Mouse (Mus musculus) stomach, postnatal 0 days (tissue): ENCODE results near the gene Galnt9. TPM values are rescaled to one million over a fixed set of nuclear protein-coding genes. Genes with fewer than 3 reads are reported as not detected.

Source experiments
- ATAC-seq: fragments of 200-750 bp; cut with Nextera tagmentation; 2 replicates; pipeline ENCODE4 v1.8.0; 2017; ENCODE audit not compliant: low FRiP score, low TSS enrichment
- DNase-seq: peaks from one replicate; pipeline ENCODE4 v3.0.0-alpha.2; 2016; ENCODE audit warnings: low spot score
- H3K27ac ChIP-seq: fragments of 300-500 bp; sonication (generic); replicated peaks from 2 replicates; pipeline ENCODE4 v1.5.1; 2014; ENCODE audit warnings: mild to moderate bottlenecking, control low read depth
- H3K27me3 ChIP-seq: fragments of 300-500 bp; sonication (generic); 2 replicates; pipeline ENCODE4 v1.6.1; 2014; ENCODE audit warnings: low read length; ENCODE audit not compliant: control insufficient read depth, insufficient read depth
- H3K36me3 ChIP-seq: fragments of 300-500 bp; sonication (generic); 2 replicates; pipeline ENCODE4 v1.6.1; 2014; ENCODE audit warnings: low read length, mixed read lengths; ENCODE audit not compliant: control insufficient read depth, insufficient read depth
- H3K4me1 ChIP-seq: fragments of 300-500 bp; sonication (generic); replicated peaks from 2 replicates; pipeline ENCODE4 v1.6.1; 2014; ENCODE audit warnings: antibody characterized with exemption; ENCODE audit not compliant: control insufficient read depth, insufficient read depth
- H3K4me2 ChIP-seq: fragments of 300-500 bp; sonication (generic); replicated peaks from 2 replicates; pipeline ENCODE4 v1.6.1; 2014; ENCODE audit warnings: low read depth, mild to moderate bottlenecking, control low read depth, moderate library complexity
- H3K4me3 ChIP-seq: fragments of 300-500 bp; sonication (generic); 2 replicates; pipeline ENCODE4 v1.5.1; 2014; ENCODE audit warnings: low read depth, low read length, control low read depth
- H3K9ac ChIP-seq: fragments of 300-500 bp; sonication (generic); 2 replicates; pipeline ENCODE4 v1.6.1; 2014; ENCODE audit warnings: mild to moderate bottlenecking, low read length, control low read depth, mixed read lengths
- H3K9me3 ChIP-seq: fragments of 300-500 bp; sonication (generic); 2 replicates; pipeline ENCODE4 v1.6.1; 2016; ENCODE audit warnings: low read length; ENCODE audit not compliant: control insufficient read depth
- CTCF ChIP-seq: IDR thresholded peaks from 2 replicates; pipeline ENCODE4 v1.5.1; 2016; ENCODE audit warnings: antibody characterized with exemption, low read depth, mild to moderate bottlenecking, moderate library complexity
- EP300 ChIP-seq: optimal IDR thresholded peaks from 2 replicates; pipeline ENCODE3; 2016; ENCODE audit warnings: antibody characterized with exemption
- WGBS: fragments of 180-500 bp; shearing (Covaris S2); extraction: QIAGEN DNeasy Blood & Tissue Kit; methylation state at CpG from one replicate; pipeline ENCODE4 v1.1.7; 2014; 5-methylcytosine and 5-hydroxymethylcytosine counted together
- polyA plus RNA-seq: library from polyadenylated mRNA; unstranded; fragments of >200 nt; fragmentation: Nextera tagmentation; extraction: Ambion mirVana; gene quantifications from 2 replicates; pipeline ENCODE4 v1.2.1, GENCODE M21; 2015

Gene Galnt9
- polyA plus RNA-seq, 1 experiment from 2014 or later, result 0.29 TPM

DNA sequence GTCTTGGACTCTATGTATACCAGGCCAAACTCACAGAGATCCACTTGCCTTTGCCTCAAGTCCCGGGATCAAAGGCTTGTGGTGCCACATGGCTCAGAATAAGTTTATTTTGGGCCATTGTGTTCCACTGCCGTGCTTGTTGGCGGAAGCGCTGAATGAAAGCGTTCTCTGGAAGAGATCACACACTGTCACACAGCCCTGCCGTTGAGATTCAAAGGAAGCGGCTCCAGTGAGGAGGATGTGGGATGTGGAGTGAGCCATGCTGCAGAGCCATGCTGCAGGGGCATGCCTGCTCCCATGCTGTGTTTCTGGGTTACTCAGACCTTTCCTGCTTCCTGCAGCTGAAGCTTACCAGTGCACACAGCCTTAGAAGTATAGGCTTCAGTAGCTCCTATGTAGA lies 4.3 kb downstream of the Galnt9 start:
- DNase-seq, result no peak
- Histone ChIP-seq H3K27ac (no peak overlapping the region), H3K4me1 (no peaks in the 10 kb centered on the region), H3K27me3 (no peaks in the 10 kb centered on the region; the same call in 1 of the 2 replicates), H3K9ac (no peak overlapping the region), H3K4me2 (no peak overlapping the region), H3K4me3 (no peak overlapping the region), H3K9me3 (no peaks in the 10 kb centered on the region), H3K36me3 (no peaks in the 10 kb centered on the region)
- WGBS, result 45% methylated on average over 7 of the region's 7 CpGs
- ATAC-seq, result no peak
- TF ChIP-seq CTCF (no peak), EP300 (no peak)

DNA sequence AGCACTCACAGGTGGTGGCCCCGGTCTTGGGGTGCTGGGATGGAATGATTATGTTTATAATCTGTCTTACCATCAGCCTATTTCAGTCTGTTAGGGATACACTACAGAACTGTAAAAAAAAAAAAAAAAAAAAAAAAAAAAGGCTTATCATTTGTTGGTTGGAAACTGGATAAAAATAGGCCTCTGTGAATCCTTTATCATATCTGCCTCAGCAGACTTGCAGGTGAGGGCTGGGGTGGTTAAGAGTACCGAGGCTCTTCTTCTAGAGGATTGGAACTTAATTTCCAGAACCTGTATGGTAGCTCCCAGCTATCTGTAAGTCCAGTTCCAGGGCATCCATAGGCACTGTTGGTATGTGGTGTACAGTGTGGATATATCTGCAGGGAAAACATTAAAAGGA lies 6.0 kb downstream of the Galnt9 start:
- DNase-seq, result no peak
- H3K9ac ChIP-seq, result no peak overlapping the region
- no peaks in the 10 kb centered on the region for H3K4me1 ChIP-seq
- no peak overlapping the region for H3K4me2 ChIP-seq
- H3K27ac ChIP-seq, result no peak overlapping the region
- H3K36me3 ChIP-seq, result no peaks in the 10 kb centered on the region
- H3K27me3 ChIP-seq, result no peaks in the 10 kb centered on the region
- WGBS, result 64% methylated on average over 2 of the region's 2 CpGs
- no peak for TF ChIP-seq CTCF
- TF ChIP-seq EP300, result no peak
- no peak overlapping the region for H3K4me3 ChIP-seq
- no peaks in the 10 kb centered on the region for H3K9me3 ChIP-seq
- ATAC-seq, result no peak

DNA sequence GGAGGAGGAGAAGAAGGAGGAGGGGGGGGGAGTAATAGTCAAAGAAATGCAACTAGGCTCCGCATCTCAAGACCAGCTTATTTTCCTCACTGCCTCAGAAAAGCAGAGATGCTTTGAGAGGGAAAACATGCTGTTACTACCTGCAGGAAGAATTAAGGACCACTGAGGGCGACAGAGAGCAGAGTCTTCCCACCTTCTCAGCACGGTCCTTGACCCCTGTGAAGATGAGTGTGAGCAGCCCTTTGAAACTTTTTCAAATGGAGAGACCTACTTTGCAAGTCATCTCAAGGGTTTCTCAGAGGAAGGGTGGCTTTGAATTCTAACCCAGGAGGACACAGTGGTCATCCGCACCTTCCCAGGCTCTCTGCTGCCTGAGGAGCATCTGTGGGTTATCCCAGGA lies 6.7 kb downstream of the Galnt9 start:
- H3K27ac ChIP-seq, result no peak overlapping the region
- no peak for ATAC-seq
- no peaks in the 10 kb centered on the region for H3K9me3 ChIP-seq
- no peak overlapping the region for H3K9ac ChIP-seq
- no peaks in the 10 kb centered on the region for H3K27me3 ChIP-seq
- no peak overlapping the region for H3K4me3 ChIP-seq
- no peak overlapping the region for H3K4me2 ChIP-seq
- WGBS, result 16% methylated on average over 4 of the region's 4 CpGs
- H3K4me1 ChIP-seq, result no peaks in the 10 kb centered on the region
- H3K36me3 ChIP-seq, result no peaks in the 10 kb centered on the region
- DNase-seq, result no peak
- no peak; the same call in 1 of the 2 replicates for TF ChIP-seq CTCF
- no peak for TF ChIP-seq EP300

DNA sequence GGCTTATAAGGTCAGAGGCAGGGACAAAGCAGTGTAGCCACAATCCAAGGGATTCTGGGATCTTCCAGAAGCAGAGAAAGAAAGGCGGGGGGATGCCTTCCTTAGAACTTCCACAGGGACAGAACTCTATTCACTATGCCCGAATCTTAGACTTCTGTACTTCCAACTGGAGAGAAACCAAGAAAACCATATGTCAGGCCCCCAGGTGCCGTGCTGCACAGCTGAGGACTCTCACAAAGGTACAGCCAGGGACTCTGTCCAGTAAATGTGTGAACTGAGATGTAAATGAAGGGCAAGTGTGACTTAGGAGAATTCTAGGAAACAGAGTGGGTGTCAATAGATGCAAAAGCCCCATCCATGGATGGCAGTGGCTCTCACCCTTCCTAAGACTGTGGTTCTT lies 7.8 kb downstream of the Galnt9 start:
- TF ChIP-seq CTCF (no peak), EP300 (no peak)
- Histone ChIP-seq H3K9me3 (no peaks in the 10 kb centered on the region), H3K4me1 (no peaks in the 10 kb centered on the region), H3K4me2 (no peak overlapping the region), H3K27ac (no peak overlapping the region), H3K9ac (no peak overlapping the region), H3K4me3 (no peak overlapping the region), H3K27me3 (no peaks in the 10 kb centered on the region), H3K36me3 (no peaks in the 10 kb centered on the region)
- DNase-seq, result no peak
- WGBS, result 62% methylated on average over 3 of the region's 3 CpGs
- no peak for ATAC-seq

DNA sequence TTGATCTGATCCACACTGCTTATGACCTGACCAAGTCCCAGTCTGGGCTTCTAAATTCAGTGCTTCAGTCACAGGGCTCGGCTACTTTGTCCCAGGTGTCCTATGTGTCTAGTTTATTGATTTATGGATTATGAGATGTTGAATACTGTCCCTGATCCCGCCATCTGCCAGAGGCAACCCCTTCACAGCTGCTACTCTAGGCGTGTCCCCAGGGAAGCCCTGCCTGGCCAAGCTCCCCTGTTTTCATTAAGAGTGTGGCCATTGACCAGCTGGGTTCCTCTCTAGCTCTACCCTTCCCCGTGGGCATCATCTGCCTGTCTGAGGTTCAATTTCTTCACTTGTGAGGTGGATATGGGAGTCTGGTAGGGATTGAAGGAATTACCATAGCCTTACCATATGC lies 9.2 kb downstream of the Galnt9 start:
- 69% methylated on average over 4 of the region's 4 CpGs for WGBS

DNA sequence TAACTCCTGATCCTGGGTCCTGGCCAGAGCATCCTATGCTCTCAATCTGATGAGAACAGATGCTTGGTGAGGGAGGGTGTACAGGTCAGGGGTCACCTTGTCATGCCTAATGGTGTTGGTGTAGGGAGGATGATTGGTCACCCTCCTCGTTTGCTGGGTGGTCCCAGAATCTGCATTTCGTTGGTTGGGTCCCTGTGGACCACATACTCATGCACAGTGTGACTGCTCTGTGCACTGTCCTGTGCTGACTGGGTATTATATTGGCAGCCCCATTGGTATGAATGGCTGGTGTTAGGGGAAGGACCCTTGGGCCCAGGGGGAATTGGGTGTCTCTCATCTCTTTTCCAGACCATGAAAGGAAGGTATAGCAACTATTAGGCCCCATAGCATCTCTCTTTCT lies 11.0 kb downstream of the Galnt9 start:
- TF ChIP-seq CTCF (no peak), EP300 (no peak)
- no peaks in the 10 kb centered on the region for H3K9me3 ChIP-seq
- no peaks in the 10 kb centered on the region for H3K4me1 ChIP-seq
- no peak overlapping the region for H3K4me2 ChIP-seq
- H3K9ac ChIP-seq, result no peak overlapping the region
- DNase-seq (no peak), ATAC-seq (no peak)
- 41% methylated on average over 2 of the region's 2 CpGs for whole genome bisulfite sequencing
- H3K27ac ChIP-seq, result no peak overlapping the region
- H3K36me3 ChIP-seq, result no peaks in the 10 kb centered on the region
- no peak overlapping the region for H3K4me3 ChIP-seq
- H3K27me3 ChIP-seq, result no peaks in the 10 kb centered on the region

More for the DNA sequence above, 9.2 kb downstream of the Galnt9 start:
- no peaks in the 10 kb centered on the region for H3K9me3 ChIP-seq
- H3K27ac ChIP-seq, result no peak overlapping the region
- TF ChIP-seq CTCF (no peak), EP300 (no peak)
- ATAC-seq (no peak), DNase-seq (no peak)
- no peaks in the 10 kb centered on the region for H3K36me3 ChIP-seq
- no peak overlapping the region for H3K4me2 ChIP-seq
- no peak overlapping the region for H3K9ac ChIP-seq
- H3K27me3 ChIP-seq, result no peaks in the 10 kb centered on the region
- H3K4me3 ChIP-seq, result no peak overlapping the region
- H3K4me1 ChIP-seq, result no peaks in the 10 kb centered on the region
